Mouse (Mus musculus) stomach, postnatal 0 days (tissue): ENCODE results near the gene Snd1.
"Not testable (repeated sequence)": the region's sequence is repeated elsewhere in the genome, so short reads cannot be mapped to it uniquely, and the experiment has no call there.

Experiments used
- CTCF ChIP-seq: IDR thresholded peaks from 2 replicates; pipeline ENCODE4 v1.5.1; 2016; ENCODE audit warnings: antibody characterized with exemption, low read depth, mild to moderate bottlenecking, moderate library complexity
- EP300 ChIP-seq: optimal IDR thresholded peaks from 2 replicates; pipeline ENCODE3; 2016; ENCODE audit warnings: antibody characterized with exemption

- TF ChIP-seq CTCF, EP300: not testable (repeated sequence)
Observed at GRCm38 (mm10) chr6:28929169-28929803, 454.3 kb downstream of the Snd1 start.
